Mouse (Mus musculus) CD4-positive, CD25-positive, alpha-beta regulatory T cell, adult 2 months (primary cell): ENCODE results near the gene Krt7.

Experiments
- DNase-seq: peaks from one replicate; pipeline ENCODE4 v3.0.0-alpha.2; 2012; ENCODE audit warnings: low read depth, low spot score

The Krt7 gene

DNA sequence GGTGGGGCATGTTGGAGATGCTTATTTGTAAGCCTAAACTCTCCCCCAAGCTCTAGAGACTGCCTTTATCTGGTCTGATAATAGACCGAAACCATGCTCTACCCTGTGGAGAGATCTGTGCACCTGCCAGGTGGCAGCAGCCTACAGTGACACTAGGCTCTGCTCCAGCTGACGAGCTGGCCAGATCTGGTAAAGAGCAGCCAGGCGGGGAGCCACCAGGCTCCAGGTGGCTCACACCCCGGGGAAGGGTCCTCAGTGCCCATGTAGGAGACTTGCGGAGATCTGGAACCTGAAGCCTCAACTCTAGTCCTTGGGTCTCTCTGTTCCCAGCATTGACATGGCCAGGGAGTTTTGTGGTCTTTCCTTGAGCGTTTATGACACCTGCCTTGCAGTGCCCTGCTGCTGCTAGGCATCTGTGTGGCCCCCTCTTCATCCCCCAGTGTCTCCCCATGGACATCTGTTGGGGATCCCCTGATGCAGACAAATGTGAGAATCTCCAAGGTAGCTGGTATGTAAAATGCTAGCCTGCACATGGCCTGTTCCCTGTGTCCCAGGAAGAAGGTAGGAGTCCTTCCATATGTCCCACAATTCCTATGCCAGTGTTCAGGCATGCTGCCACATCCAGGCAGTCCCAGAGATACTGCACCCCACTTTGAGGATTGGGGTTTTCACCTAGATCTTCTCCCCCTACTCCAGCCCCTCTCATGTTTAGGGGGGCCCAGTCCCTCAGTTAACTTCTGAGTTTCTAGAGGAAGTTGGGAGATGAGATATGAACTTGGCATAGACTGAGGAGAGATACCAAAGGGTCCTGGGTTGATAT is 34.7 kb upstream of the Krt7 start:
- no peak for DNase-seq

DNA sequence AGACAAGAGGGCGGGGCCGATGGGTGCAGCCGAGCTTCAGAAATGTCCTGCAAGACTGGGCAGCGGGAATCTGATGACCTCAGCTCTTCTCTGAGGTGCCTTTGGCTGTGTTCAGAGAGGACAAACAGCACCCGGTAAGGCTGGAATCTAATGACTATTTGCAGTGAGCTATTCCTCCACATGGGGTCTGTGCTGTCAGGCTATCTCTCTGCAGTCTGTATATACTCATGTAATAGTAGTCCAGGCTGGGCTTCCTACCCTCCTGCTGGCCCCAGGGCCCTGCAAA is 34.1 kb upstream of the Krt7 start:
- DNase-seq: no peak

DNA sequence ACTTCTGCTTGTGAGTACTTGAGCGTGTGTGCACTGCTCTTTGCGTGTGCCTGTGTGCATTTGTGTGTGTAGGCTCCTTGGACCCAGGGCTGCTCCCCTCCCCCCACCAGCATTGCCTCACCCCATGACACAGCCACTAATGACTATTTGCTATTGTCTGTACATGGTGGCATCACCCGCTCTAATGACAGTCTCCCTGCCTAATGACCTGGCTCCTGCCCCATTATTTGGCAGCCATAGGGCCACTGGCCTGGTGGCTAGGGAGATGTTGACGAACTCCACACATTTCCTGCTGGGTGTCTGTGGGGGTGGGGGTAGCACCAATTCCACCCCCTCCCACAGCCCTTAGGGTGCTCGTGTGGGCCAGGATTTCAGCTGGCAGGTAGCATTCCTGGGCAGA is 32.2 kb upstream of the Krt7 start:
- DNase-seq: no peak

DNA sequence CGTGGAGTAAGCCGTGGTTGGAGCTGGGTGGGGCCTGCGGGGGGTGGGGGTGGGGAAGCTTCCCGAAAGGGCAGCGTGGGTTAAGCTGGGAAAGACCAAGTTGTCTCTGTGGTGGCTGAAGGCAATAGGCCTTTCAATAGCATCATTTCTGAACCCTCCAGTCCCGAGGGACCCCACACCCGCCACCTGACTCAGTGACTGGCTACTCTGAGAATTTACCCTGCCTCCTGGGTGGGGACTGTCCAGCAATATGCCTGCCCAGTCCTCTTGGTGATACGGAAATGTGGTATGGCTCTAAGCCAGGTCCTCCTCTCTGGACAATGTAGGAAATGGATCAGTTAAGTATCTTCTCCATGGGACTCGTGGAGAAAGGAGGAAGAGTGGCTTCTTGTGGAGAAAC is 29.1 kb upstream of the Krt7 start:
- no peak for DNase-seq

DNA sequence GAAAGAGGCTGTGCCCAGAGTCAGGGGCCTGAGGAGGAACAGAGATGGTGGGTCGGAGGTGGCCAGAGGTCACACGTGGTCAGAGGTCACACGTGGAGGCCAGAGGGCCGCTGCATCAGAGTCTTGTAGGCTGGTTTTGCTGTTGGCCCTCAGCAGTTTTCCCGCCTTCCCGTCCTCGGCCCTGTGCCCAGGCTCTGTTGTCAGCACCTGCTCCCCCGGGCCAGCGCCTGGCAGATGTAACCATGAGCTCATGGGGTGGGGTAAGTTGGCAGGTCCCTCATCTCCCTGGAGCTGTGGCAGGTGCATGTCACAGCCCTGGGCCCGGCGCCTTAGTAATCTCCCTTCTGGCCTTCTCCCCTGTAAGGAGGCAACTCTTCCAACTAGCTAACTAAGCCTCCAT is 28.0 kb upstream of the Krt7 start:
- DNase-seq: no peak

DNA sequence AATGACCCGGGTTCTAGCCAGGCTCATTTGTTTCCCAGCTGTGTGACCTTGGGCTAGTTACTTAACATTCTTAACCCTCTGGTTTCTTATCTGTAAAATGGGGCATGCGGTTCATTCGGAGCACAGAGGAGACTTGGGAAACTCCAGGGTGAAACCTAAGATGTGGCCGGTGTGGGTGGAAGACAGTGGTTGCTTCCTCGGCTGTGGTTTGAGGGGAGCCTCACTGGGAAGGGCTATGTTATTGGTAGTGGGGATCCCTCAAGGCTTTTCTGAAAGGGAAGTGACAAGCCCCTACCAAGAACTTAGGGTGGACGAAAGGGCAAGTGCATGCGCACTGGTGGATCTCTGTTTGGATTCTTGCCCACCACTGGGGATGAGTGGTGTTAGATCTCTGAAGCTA is 26.2 kb upstream of the Krt7 start:
- DNase-seq: no peak

DNA sequence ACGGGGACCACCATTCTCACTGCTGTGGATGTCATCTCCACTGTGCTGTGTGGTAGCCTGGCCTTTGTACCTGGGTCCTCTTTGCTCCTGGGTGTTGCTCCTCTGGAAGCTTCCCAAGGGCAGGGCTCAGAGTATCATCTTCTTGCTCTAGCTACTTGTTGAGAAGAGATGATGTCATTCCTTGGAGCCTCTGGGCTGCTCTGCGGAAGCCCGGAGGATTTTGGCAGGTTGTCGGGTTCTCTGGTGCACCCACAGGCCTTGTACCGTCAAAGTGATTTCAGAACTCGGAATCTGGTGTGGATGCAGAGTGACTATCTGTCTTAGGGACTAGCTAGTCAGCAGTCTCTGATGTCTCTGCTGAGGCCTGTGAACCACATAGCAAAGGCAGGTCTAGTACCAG is 25.8 kb upstream of the Krt7 start:
- no peak for DNase-seq

DNA sequence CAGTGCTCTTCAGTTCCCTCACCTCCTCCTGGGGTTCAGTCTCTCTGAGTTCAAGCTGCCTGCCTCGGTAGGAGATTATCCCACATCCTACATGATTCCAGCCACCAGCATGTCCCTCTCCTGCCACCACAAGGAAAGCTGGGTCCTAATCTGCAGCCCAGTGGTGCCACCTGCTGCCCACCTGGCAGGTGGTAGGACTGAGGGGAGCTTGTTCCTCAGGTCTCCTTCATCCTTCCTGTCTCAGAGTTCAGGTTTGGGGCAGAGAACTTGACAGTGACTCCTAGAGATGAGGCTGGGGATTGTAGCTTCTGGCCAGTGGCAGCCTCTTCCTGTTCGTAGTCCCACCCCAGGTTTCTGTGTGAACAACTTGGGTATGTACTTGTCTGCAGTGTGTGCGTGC is 23.7 kb upstream of the Krt7 start:
- DNase-seq: peak; percentile 29

DNA sequence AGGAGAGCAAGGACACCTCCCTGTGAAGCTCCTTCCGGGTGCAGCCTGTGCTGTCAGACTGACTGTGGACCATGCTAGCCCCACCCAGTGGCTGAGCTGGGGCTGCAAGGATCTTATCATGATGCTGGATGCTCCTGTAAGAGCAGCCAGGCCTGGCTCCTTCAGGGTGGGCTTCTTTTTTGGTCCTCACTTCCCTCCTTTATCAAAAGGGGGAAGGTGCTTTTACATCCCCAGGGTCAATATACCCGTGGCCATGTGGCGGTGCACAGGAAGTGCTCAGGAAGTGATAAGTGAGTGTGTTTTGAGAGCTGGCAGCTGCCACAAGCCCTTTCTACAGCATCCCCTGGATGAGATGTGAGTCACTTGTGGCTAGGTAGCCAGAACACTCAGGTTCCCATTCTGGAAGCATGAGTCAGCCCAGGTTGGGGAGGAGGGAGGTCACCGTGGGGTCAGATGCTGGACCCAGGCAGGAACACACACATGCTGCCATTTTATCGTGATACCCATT is 22.8 kb upstream of the Krt7 start:
- peak; percentile 58 for DNase-seq

DNA sequence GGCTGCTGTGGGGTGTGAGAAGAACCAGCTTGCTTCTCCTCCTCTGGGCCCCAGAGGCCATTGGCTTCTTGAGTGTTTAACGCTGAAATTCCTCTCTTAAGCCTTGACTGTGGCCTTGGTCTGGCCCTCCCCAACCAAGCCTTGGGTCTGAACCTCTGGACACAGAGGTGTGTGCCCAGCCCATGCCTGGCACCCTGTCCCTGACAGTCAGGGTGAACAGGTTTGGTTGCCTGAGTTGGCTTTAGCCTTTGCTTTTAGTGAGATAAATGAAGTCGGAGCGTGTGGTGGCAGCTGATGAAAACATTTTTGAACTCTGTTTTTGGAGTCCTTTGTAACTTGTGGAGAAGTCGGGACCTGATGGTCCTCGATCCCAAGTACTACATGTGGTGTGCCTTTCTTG is 20.6 kb upstream of the Krt7 start:
- no peak for DNase-seq

DNA sequence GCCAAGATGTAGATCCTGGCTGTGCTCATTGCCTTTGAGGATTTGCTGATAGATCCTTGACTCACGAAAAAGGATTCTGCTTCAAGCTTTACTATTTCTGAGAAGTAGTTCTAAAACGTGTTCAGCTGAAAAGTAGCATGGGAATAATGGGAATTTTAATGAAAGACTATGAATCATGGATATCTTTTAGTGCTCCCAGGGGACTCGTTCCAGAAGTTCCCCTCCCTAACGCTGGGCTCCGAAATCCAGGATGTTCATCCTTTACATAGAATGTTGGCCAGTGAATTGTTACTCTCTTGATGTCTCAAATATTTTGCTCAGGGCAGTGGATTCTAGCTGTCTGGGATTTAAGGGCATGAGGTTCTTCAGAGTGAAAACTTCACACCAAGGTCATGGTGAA is 18.6 kb upstream of the Krt7 start:
- DNase-seq: no peak

DNA sequence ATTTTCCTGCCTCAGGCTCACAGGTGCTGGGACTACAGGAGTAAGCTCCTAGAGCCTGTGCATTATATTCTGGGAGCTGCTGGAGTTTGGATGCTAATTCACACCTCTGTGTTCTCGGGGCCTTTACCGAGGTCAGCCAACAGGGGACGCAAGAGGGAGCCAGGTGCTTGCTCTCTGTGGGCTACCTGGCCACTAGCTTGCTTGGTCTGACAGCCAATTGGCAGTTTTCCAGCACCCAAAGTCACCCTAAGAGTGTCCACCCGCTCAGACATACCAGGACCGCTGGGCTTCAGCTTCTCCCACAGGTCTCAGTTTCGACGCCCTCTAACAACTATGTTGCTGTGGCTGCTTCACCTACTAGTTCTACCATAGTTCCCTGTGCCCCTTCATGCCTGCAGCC is 15.9 kb upstream of the Krt7 start:
- no peak for DNase-seq

DNA sequence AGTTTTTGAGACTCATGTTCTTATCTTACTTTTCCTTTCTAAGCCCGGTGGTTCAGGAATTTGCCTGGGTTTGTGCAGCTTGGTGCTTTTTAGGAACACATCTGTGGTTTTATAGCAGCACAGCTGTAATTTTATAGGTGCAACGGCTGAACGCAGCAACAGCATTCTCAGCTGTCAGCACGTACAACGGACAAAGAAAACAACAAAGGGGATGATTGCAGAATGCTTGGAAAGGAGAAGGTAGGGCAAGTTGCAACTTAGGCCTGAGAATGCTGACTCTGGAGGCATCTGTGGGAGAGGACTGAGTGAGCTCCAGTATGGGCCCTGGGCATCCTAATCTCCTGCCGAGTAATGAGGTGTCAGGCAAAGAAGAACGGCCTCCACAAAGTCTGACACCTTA is 14.4 kb upstream of the Krt7 start:
- DNase-seq: no peak

DNA sequence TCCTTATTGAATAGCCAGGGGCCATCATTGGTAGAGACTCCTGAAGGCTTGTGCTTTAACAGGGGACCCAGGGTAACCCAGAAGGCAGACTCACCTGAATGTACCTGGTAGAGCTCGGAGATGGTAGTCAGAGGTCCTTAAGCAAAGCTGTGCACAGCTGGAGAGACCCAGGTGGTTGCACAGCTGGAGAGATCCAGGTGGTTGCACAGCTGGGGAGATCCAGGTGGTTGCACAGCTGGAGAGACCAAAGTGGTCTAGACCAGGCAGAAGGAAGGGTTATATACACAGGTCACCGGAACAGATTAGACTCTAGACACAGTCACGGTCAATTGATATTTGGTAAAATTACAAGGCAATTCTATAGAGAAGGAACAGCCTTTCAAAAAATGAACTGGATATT is 13.9 kb upstream of the Krt7 start:
- DNase-seq: no peak

DNA sequence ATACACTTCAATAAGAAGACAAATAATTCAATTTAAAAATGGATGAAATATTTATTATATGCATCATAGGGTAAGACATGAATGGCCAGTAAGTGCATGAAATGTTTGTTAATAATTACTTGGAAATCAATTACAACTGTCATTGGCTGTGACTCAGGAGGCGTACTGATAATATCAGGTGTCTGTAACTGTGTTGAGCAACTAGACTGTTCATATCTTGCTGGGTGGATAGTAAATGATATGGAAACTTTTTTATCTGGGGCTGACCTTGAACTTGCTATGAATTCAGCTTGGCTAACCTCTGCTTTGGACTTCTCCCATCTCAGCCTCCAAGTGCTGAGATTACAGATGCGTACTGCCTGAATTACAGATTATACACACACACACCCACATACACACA is 13.2 kb upstream of the Krt7 start:
- no peak for DNase-seq

DNA sequence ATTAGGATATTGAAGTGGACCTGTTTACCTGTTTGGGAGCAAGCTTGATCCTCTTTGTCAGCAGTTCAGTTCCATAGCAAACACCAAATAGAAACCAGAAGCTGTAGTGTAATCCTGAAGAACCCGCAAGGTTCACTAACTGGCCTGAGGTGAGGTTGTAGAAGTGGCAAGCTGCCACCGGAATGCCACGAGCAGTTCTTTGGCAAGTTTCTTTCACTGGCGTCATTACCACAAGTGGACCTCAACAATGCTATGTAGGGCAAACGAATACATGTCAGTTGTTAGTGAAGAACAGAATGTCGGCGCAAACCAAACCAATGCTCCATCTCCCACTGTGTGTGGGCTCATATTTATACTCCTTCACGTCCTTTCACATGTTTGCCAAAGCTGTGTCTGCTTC is 12.6 kb upstream of the Krt7 start:
- no peak for DNase-seq

DNA sequence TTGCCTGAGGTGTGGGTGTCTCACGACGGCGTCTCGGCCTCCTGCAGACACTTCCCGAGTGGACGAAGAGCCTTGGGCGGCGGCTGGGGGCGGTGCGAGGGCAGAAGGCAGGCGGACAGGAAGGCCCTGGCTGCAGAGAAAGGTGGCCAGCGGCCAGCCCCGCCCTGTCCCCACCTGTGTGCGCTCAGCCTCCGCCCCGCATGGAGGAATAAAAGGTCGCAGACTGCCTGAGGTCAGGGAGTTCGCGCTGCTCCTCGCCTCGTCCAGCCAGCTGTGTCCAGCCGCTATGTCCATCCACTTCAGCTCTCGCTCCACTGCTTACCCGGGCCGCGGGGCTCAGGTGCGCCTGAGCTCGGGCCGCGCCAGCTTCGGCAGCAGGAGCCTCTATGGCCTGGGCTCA is 1.3 kb downstream of the Krt7 start:
- DNase-seq: no peak

DNA sequence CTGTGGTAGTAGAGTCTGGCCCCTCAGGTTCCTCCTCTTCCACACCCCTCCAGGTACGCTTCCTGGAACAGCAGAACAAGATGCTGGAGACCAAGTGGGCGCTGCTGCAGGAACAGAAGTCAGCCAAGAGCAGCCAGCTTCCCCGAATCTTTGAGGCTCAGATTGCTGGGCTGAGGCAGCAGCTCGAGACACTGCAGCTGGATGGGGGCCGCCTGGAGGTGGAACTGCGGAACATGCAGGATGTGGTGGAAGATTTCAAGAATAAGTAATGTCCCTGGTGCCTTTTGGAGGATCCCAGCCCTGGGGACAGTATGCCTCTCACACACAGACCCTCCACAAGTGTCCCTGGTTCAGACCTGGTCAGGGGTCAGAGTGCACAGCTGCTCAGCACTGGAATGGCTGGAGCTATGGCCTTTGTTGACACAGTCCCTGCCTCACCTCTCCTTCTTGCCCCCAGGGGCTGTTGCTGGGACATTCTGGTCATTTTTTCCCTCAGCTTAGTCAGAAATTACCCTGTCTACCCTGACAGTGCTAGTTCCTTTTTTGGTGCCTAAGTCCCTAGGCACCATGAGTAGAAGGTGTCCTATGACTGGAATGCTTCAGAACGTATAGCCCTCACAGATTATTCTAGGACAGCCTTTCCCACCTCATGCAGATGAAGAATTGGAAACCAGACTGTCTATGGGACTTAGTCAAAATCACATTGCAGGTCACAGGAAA is 3.2 kb downstream of the Krt7 start:
- no peak for DNase-seq

DNA sequence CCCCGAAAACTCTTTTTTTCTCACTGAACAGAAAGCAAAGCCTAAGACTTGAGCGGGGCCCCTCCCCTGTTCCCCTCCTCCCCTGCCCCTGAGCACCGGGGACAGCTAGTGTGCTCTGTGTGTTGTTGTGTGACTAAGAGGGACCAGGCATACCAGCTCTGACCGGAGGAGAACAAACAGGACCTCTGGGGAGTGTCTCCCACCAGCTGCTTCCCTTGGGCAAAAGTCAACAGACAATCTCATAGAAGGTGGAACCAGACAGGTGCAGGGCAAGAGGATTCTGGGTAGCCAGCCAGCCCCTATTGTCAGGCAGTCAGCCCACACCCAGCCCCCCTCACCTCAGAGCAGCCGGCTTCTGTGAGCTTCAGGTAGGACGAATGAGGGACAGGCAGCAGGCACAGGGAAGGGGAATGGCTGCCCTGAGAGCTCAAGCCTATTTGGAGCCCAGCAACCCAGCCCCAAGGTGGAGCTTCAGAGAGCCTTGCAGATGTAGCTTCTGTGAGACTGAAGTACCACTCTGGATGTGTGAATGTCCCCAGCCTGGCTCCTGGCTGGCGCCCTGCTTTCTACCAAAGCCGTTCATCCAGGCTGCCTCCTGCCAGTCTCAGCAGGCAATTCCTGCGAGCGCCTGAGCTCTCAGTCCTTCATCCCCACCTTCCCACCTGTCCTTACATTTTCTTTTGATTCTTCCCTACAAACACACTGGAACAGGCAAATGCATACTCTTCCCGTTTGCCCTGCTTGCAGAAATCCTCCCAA is 4.1 kb downstream of the Krt7 start:
- no peak for DNase-seq

DNA sequence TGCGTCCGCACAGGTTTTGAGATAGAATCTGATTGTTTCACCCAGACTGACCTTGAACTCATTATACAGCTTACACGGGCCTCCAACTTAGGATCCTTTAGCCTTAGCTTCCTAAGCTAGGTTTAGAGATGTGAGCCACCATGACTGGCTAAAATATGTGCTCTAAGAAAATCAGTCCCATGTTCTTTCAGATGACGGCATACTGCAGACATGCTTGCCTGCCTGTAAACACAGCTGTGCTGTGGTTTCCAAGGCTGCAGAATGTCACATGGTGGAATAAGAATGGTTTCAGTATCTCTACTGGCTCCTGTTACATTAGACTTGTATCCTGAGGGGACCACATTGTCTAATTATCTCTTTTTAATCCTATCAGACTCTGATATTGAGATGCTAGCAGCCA is 8.1 kb downstream of the Krt7 start:
- DNase-seq: no peak

DNA sequence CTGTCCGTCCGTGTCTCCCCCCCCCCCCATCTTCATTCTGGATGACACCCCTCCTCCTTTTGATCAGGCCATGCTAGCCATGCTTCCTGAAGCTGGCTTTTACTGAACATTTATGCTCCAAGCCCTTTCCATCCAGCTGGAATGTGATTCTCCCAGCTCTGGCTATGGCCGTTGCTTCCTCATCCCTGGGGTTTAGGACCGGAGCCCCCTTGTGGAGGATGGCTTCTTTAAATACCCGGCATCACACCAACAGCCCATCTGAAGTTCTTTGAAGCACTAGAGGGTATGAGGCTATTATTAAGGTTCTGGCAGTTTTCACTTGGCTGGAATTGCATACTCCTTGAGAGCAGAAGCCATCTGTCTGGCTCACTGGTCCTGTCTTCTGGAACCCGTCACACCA is 10.1 kb downstream of the Krt7 start:
- DNase-seq: no peak

DNA sequence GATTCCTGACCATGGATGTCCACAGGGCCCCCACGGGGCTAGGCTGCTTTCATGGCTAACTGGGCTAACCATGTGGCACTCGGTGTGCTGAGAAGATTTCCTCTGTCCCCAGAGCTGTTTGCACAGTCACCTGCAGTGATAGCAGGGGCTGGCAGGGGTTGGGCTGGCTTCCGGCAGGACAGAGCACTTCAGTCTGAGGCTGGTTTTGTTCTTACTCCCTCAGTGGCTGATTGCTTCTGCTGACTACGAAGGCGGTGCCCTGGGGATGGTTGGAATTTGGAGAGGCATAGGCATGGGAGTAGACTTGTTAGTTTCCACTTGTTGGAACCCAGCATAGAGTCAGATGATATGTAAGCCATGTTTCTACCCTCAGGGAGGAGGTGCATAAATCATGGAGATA is 14.1 kb downstream of the Krt7 start:
- DNase-seq: no peak

DNA sequence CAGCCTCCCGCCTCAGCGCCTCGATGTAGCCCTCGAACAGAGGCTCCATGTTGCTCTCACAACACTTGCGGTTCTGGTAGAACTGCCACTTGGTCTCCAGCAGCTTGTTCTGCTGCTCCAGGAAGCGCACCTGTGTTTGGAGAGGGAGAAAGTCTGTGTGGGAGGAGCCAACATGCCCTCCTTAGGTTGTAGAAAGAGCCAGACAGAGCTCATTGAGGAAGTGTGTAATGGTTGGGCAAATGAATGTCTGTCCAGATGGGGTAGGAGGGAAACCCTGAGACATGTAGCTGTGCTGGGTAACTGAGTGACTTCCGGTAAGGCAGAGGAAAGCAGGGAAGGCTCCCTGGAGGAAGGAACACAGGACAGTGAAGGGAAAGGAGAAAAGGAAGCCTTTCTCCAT is 25.8 kb downstream of the Krt7 start:
- DNase-seq: no peak
